Mouse (Mus musculus) olfactory bulb, adult 2 months (tissue): ENCODE data around the gene Daam1. TPM values are rescaled to one million over a fixed set of nuclear protein-coding genes. Genes with fewer than 3 reads are reported as not detected.

Experiments
- H3K27ac ChIP-seq: fragments of 200-500 bp; 2 replicates; pipeline ENCODE4 v1.5.1; 2012; ENCODE audit warnings: low read depth, low read length; ENCODE audit not compliant: insufficient read depth
- H3K4me1 ChIP-seq: fragments of 200-500 bp; 2 replicates; pipeline ENCODE4 v1.6.1; 2012; ENCODE audit warnings: low read length; ENCODE audit not compliant: control insufficient read depth, insufficient read depth
- H3K4me3 ChIP-seq: fragments of 200-500 bp; 2 replicates; pipeline ENCODE4 v1.5.1; 2012; ENCODE audit warnings: mild to moderate bottlenecking, low read depth, low read length, moderate library complexity; ENCODE audit not compliant: insufficient read depth
- CTCF ChIP-seq: fragments of 200-500 bp; IDR thresholded peaks from 2 replicates; pipeline ENCODE4 v1.5.1; 2012; ENCODE audit warnings: low read depth, mild to moderate bottlenecking, low read length, moderate library complexity; ENCODE audit not compliant: insufficient read depth
- POLR2A ChIP-seq: fragments of 200-500 bp; IDR thresholded peaks from 2 replicates; pipeline ENCODE4 v1.6.1; 2012; ENCODE audit warnings: mild to moderate bottlenecking, low read depth, low read length, moderate library complexity; ENCODE audit not compliant: insufficient read depth
- WGBS: fragments of 180-500 bp; shearing (Covaris S2); methylation state at CpG from one replicate; pipeline ENCODE4 v1.1.7; 2018; 5-methylcytosine and 5-hydroxymethylcytosine counted together
- polyA plus RNA-seq: library from polyadenylated mRNA; stranded (reverse); fragments of >200 nt; gene quantifications from 2 replicates; pipeline ENCODE4 v1.2.4, GENCODE M21; 2012; ENCODE audit warnings: low replicate concordance; ENCODE audit not compliant: missing spikeins, insufficient read depth, insufficient read length

Gene Daam1
- polyA plus RNA-seq, 1 experiment: not detected

DNA sequence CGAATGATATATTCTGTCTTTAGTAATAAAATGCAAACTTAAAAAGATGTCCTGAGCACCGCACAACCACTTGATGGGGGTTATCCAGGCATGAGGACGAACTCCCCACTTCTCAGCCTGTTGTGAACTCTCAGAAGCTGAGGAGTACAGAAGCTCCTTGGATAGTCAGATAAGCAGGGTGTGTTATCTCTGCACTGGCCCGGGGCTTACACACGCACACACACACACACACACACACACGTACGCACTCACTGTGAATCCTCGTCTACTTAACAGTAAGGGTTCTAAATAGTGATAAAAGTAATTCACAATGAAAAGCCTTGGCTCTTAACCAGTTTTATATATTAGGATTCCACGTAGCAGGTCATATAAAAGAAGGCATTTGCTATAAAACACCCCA, 112.2 kb downstream of the Daam1 start:
- Histone ChIP-seq H3K4me1 (peaks cover 8% of the 10 kb centered on the region), H3K4me3 (no peak overlapping the region), H3K27ac (no peak overlapping the region)
- WGBS: 93% methylated on average over 9 of the region's 9 CpGs
- TF ChIP-seq CTCF: no peak
- no peak for TF ChIP-seq POLR2A

GRCm38 (mm10) chr12:71943646-71944045, 112.8 kb downstream of the Daam1 start:
- Histone ChIP-seq H3K4me1 (peaks cover 5% of the 10 kb centered on the region), H3K4me3 (no peak overlapping the region), H3K27ac (no peak overlapping the region)
- TF ChIP-seq CTCF: no peak
- TF ChIP-seq POLR2A: no peak
- WGBS: 72% methylated on average over 4 of the region's 4 CpGs

DNA sequence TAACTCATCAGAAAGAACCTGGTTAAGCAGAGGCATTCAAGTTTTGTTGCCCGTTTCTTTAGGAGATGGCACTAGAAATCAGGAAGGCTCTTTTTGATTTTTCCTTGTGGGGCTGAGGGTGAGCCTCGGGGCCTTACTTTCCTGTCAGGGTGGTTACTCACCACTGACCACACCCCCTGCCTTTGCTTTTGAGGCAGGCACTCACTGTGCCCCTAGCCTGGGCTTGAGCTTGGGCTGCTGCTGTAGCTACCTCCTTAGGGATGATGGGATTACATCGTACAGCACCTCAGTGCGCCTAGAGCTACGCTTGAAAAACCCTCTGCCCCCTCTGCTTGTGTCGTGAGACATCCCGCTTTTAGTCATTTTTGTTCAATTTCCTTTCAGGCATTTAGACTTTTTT, 115.0 kb downstream of the Daam1 start:
- Histone ChIP-seq H3K27ac (no peak overlapping the region), H3K4me3 (no peak overlapping the region), H3K4me1 (peaks cover 5% of the 10 kb centered on the region)
- WGBS: 75% methylated on average over 7 of the region's 7 CpGs
- TF ChIP-seq POLR2A (no peak), CTCF (no peak)

DNA sequence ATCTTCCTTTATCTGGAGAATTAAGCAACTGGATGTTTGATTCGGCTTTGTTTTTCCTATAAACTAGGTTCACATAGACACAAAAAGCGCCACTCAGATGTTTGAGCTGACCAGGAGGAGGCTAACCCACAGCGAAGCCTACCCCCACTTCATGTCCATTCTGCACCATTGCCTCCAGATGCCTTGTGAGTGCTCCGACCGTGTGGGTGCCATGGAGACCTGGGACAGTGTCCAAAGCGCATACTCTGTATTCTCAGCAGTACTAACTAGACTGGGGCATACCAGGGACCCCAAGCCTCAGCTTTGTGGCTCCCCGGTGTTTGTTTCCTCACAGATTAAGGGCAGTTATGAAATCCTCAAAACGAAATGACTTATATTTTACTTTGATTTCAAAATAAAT, 115.6 kb downstream of the Daam1 start:
- no peak for TF ChIP-seq POLR2A
- no peak for TF ChIP-seq CTCF
- Histone ChIP-seq H3K4me3 (no peak overlapping the region), H3K4me1 (peaks cover 5% of the 10 kb centered on the region), H3K27ac (no peak overlapping the region)
- WGBS: 45% methylated on average over 8 of the region's 8 CpGs

DNA sequence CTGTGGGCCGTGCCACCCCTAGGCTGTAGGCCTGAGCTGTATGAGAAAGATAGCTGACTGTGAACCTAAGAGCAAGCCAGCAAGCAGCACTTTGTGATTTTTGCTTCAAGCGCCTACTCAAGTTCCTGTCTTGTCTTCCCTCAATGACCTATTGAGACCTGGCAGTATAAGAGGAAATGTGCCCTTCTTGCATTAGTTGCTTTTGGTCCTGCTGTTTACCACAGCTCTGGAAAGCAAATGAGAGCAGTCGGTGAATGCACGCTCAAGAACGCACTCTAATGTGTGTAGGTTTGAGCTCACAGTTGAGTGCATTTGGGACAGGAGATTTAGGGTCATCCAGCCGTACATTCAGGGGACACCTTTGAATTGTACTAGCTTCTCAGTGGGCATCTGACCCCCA, 118.1 kb downstream of the Daam1 start:
- WGBS: 97% methylated on average over 6 of the region's 6 CpGs
- Histone ChIP-seq H3K4me1 (peaks cover 9% of the 10 kb centered on the region), H3K4me3 (no peak overlapping the region), H3K27ac (no peak overlapping the region)
- no peak for TF ChIP-seq POLR2A
- TF ChIP-seq CTCF: no peak

DNA sequence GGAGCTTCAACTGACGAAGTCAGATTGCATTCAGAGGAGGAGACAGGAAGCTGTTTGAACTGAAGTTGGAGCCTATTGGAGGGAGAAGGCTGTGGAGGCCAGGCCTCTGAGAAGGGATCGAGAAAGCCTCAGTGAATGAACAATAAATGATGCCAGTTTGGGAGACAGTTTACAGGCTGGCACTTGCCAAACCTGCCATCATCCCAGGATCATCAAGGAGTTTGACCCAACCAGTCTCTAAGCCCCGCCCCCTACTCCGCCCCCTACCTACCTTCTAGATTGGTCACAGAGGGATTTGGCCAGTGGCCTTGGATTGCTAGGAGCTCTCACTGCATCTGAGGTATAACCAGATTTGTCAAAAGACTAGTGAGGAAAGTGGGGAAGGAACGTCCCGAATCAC, 118.7 kb downstream of the Daam1 start:
- H3K4me3 ChIP-seq: no peak overlapping the region
- peaks cover 9% of the 10 kb centered on the region for H3K4me1 ChIP-seq
- no peak for TF ChIP-seq CTCF
- TF ChIP-seq POLR2A: no peak
- 91% methylated on average over 6 of the region's 6 CpGs for WGBS
- H3K27ac ChIP-seq: no peak overlapping the region

GRCm38 (mm10) chr12:71950095-71950877, 119.4 kb downstream of the Daam1 start:
- Histone ChIP-seq H3K27ac (no peak overlapping the region), H3K4me3 (no peak overlapping the region), H3K4me1 (peaks cover 9% of the 10 kb centered on the region)
- no peak for TF ChIP-seq POLR2A
- 72% methylated on average over 13 of the region's 13 CpGs for WGBS

- Histone ChIP-seq H3K4me3 (no peak overlapping the region), H3K27ac (no peak overlapping the region), H3K4me1 (peaks cover 6% of the 10 kb centered on the region)
- WGBS: 37% methylated on average over 5 of the region's 5 CpGs
- TF ChIP-seq CTCF (no peak), POLR2A (no peak)
These were observed 123.5 kb downstream of the Daam1 start for GRCm38 (mm10) chr12:71954180-71954935.

GRCm38 (mm10) chr12:71956980-71957379, 126.1 kb downstream of the Daam1 start:
- no peak overlapping the region for H3K27ac ChIP-seq
- WGBS: 39% methylated on average over 6 of the region's 6 CpGs

More at GRCm38 (mm10) chr12:71956980-71957379, 126.1 kb downstream of the Daam1 start:
- TF ChIP-seq CTCF (no peak), POLR2A (no peak)
- peaks cover 6% of the 10 kb centered on the region for H3K4me1 ChIP-seq
- no peak overlapping the region for H3K4me3 ChIP-seq
